Mouse (Mus musculus): Measurements from ENCODE around the gene Pex26. TPM values are rescaled to one million over a fixed set of nuclear protein-coding genes. Genes with fewer than 3 reads are reported as not detected.

Pex26 gene
- 3.9 TPM for polyA plus RNA-seq (2017; shearing (Covaris generic))

DNA sequence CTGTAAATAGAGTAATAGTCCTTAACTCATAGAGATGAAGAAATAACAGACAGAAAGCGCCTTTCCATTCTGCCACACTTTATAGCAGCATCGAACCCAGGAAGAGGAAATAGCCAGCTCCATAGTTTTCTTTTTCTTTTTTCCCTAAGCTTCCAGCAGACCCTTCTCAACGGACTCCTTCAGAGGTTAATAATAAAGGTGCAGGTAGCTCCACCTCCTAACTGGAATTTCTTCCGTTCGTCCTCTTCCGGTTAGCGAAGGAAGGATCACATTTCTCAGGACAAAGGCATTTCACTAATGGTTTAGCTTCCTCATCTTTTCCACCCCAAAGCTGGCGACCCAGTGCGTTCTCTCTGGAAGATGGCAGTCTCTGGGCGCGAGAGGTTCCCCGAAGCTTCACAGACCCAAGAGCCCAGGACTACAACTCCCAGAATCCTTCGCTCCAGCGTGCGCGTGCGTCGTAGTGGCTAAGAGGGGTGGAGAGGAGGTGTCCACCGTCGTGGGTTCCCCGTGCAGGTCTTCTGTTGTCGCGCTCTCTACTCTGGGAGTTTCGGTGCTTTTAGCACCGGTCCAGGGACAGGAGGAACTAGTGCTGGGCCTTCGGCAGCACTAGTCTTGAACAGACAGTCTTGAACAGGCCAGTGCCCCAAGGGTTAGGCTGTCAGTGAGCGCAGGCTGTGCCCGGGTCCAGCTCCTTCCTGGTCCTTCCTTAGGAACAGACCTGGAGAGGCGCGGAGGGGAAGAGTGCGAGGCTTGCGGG, at the start of gene Pex26:
Pex26 (plus strand) TSS at position 254 of the 760 bp plus-strand sequence.

DNA sequence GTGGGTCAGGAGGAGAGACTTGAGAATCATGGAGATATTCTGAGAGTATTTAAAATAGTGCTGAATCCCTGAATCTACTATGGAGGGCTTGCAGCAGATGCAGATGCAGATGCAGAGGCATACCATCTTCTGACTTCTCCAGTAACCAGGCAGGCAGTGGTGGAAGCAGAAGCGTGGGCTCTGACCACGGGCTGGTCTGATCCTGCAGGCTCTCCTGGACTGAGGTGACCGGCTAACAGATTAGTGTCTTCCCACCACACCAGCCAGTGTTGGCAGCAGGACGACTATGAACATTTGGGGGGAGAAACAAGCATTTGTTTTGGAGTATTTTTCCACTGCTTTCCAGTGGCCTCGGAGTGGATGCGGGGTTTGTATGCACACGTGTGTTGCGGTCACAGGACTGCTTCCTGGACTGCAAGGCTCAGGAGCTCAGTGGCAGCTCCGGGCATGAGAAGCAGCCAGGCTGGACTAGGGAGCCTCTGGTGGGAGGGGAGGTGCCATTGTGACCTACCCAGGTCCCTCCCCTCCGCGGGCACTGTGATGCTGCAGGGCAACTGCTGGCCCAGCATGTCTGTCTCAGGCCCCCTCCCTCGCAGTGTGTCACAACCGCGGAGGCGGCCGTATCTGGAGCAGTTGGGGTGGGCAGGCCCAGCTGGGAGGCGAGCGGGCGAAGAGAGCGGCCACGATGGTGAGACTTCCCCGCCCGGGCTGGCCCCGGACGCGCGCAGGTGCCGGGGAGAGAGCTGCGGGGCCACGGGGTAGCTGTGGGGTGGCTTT, 26.9 kb downstream of the Pex26 start, which contains the start of gene Tuba8:
Tuba8 (plus strand) TSS at position 548 of the 777 bp plus-strand sequence.

DNA sequence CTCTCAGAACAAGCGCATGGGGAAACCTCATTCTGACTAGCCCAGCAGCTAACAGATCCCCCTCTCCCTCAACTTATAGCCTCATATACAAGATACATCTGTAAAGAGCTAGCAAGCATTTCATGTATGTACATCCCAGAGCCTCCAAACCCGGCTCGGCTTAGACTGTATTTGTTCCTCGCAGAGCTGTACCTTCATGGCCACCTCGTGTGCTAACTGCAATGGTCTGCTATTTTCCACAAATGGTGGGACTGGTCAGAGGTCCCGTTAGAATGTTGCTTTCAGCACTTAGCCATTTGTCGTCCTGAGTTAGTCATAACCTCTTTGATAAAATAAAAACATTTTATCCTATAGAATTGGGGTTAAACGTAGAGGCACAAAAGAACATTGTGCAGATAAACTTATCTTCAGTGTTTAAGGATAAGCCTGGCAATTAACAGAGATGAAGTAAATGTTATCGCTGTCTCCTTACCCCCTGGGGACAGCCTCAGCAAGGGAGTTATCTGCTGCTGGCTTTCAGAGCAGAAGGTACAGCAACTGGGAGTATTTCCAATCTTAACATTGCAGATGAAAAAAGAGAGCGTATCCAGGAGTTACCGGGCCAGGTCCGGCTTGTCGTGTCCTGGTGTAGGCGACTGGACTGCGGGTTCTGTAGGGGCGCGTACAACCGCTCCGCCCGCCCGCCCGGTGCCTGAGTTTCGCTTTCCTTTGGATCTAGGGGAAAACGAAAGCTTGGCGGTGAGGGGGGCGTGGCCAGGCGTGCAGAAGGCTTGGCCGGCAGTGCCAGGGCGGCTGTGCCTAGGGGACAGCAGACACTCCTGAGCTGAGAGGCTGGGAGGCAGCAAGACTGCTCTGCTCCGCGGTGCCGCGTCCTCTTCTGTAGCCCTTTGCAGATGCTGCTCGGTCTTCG, 61.9 kb downstream of the Pex26 start, which contains the start of gene Usp18:
Usp18 (plus strand) TSS at position 780 of the 910 bp plus-strand sequence.

Other genes starting within 250 kb of the Pex26 start
- gene Mical3, start 52.7 kb upstream of the Pex26 start, polyA plus RNA-seq (2017; shearing (Covaris generic)) = 1.2 TPM
- gene Tuba8, start 27.0 kb downstream of the Pex26 start, polyA plus RNA-seq (2017; shearing (Covaris generic)) = not detected
- gene Usp18, start 62.2 kb downstream of the Pex26 start, polyA plus RNA-seq (2017; shearing (Covaris generic)) = 40.0 TPM
- gene Slc6a13, start 116.6 kb downstream of the Pex26 start, polyA plus RNA-seq (2017; shearing (Covaris generic)) = not detected
- gene Slc6a12, start 159.4 kb downstream of the Pex26 start, polyA plus RNA-seq (2017; shearing (Covaris generic)) = not detected

Data from effector memory CD4-positive, alpha-beta T cell, adult 5 months (primary cell).